26 mouse cellular contexts compared by ENCODE assay signal in the genomic region with DNA sequence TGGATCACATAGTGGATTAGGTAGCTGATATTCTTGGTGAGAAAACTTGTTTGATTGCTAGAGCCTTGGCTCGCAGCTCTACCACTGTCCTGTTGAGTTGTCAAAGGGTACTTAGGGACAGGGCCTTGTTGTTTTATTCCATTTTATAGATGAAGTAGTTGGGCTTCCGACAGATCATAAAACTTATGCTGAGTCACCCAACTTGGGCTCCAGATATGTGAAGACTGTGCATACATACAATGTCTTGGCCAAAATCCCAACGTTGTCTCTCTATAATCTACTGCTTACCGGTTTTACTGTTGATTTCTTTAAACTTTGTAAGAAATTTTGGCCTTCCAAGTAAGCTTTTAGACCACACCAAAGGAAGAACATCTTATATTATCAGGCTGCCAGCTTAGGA.
"Had no signal": no experiment of that assay in that cellular context is flagged by ENCODE, and none has a peak within 500 bp of the region (broad histone marks: within the 10 kb centered on the region; RNA-seq: fewer than 3 reads in every experiment).

No protein-coding gene starts in this region.

- H3K4me2 ChIP-seq: heart, embryonic 11.5 days; heart, embryonic 13.5 days; heart, embryonic 15.5 days; hindbrain, embryonic 13.5 days; hindbrain, embryonic 15.5 days; kidney, embryonic 15.5 days; limb, embryonic 13.5 days; limb, embryonic 15.5 days; liver, embryonic 12.5 days had no signal

- DNase-seq: gastrocnemius, postnatal 14 days; gastrocnemius, postnatal 36 days; heart, adult 11 months; heart, adult 2 months; heart, postnatal 14 days; heart, postnatal 36 days; kidney, adult 11 months; kidney, adult 2 months; kidney, adult 9 months; kidney, postnatal 14 days; kidney, postnatal 36 days; layer of hippocampus, adult 9-11 months; layer of hippocampus, postnatal 36 days; left cerebral cortex, postnatal 4 days had no signal

- H3K9ac ChIP-seq: heart, embryonic 13.5 days; heart, embryonic 15.5 days; hindbrain, embryonic 13.5 days; hindbrain, embryonic 15.5 days; kidney, embryonic 15.5 days; limb, embryonic 13.5 days; limb, embryonic 15.5 days; liver, embryonic 12.5 days had no signal

- H3K4me3 ChIP-seq: heart, adult 2 months; heart, embryonic 13.5 days; heart, embryonic 15.5 days; hindbrain, embryonic 13.5 days; hindbrain, embryonic 15.5 days; kidney, embryonic 15.5 days; limb, embryonic 13.5 days; limb, embryonic 15.5 days; liver, embryonic 12.5 days had no signal

- H3K9me3 ChIP-seq: heart, embryonic 13.5 days; heart, embryonic 15.5 days; hindbrain, embryonic 13.5 days; hindbrain, embryonic 15.5 days; kidney, embryonic 15.5 days; limb, embryonic 13.5 days; limb, embryonic 15.5 days; liver, embryonic 12.5 days had no signal

- H3K27me3 ChIP-seq: heart, embryonic 13.5 days; heart, embryonic 15.5 days; hindbrain, embryonic 13.5 days; hindbrain, embryonic 15.5 days; kidney, embryonic 15.5 days; limb, embryonic 13.5 days; limb, embryonic 15.5 days; liver, embryonic 12.5 days had no signal

- H3K27ac ChIP-seq: heart, adult 2 months; heart, embryonic 13.5 days; heart, embryonic 15.5 days; hindbrain, embryonic 13.5 days; hindbrain, embryonic 15.5 days; hindbrain, postnatal 0 days; kidney, embryonic 15.5 days; kidney, postnatal 0 days; limb, embryonic 13.5 days; limb, embryonic 15.5 days; liver, embryonic 12.5 days had no signal

- H3K4me1 ChIP-seq: heart, embryonic 13.5 days; heart, embryonic 15.5 days; hindbrain, embryonic 13.5 days; hindbrain, embryonic 15.5 days; kidney, embryonic 15.5 days; limb, embryonic 13.5 days; liver, embryonic 12.5 days had no signal

- H3K36me3 ChIP-seq: heart, embryonic 13.5 days; heart, embryonic 15.5 days; hindbrain, embryonic 13.5 days; hindbrain, embryonic 15.5 days; kidney, embryonic 15.5 days; limb, embryonic 13.5 days; limb, embryonic 15.5 days; liver, embryonic 12.5 days had no signal

- ATAC-seq: hindbrain, postnatal 0 days; intestine, embryonic 16.5 days; liver, embryonic 12.5 days had no signal
